Mouse (Mus musculus) hindbrain, embryonic 12.5 days (tissue): ENCODE results near the gene Sel1l3. TPM values are rescaled to one million over a fixed set of nuclear protein-coding genes. Genes with fewer than 3 reads are reported as not detected.

ENCODE experiments used
- ATAC-seq: fragments of 200-750 bp; cut with Nextera tagmentation; 2 replicates; pipeline ENCODE4 v1.8.0; 2017; ENCODE audit warnings: moderate TSS enrichment; ENCODE audit not compliant: low FRiP score
- H3K27ac ChIP-seq: fragments of 300-500 bp; sonication (generic); 2 replicates; pipeline ENCODE4 v1.5.1; 2016; ENCODE audit warnings: mild to moderate bottlenecking
- H3K27me3 ChIP-seq: fragments of 300-500 bp; sonication (generic); 2 replicates; pipeline ENCODE4 v1.6.1; 2016; ENCODE audit warnings: mild to moderate bottlenecking
- H3K36me3 ChIP-seq: fragments of 300-500 bp; sonication (generic); 2 replicates; pipeline ENCODE4 v1.6.1; 2016; ENCODE audit warnings: mild to moderate bottlenecking
- H3K4me1 ChIP-seq: fragments of 300-500 bp; sonication (generic); 2 replicates; pipeline ENCODE4 v1.6.1; 2016
- H3K4me2 ChIP-seq: fragments of 300-500 bp; sonication (generic); replicated peaks from 2 replicates; pipeline ENCODE4 v1.6.1; 2016; ENCODE audit warnings: mild to moderate bottlenecking
- H3K4me3 ChIP-seq: fragments of 300-500 bp; sonication (generic); 2 replicates; pipeline ENCODE4 v1.5.1; 2016; ENCODE audit warnings: mild to moderate bottlenecking
- H3K9ac ChIP-seq: fragments of 300-500 bp; sonication (generic); 2 replicates; pipeline ENCODE4 v1.6.1; 2016; ENCODE audit warnings: mild to moderate bottlenecking, moderate library complexity
- H3K9me3 ChIP-seq: fragments of 300-500 bp; sonication (generic); replicated peaks from 2 replicates; pipeline ENCODE4 v1.6.1; 2016; ENCODE audit warnings: mild to moderate bottlenecking
- WGBS: fragments of 180-500 bp; shearing (Covaris S2); methylation state at CpG from one replicate; pipeline ENCODE4 v1.1.7; 2016; 5-methylcytosine and 5-hydroxymethylcytosine counted together
- polyA plus RNA-seq: library from polyadenylated mRNA; unstranded; fragments of >200 nt; fragmentation: Nextera tagmentation; extraction: Ambion mirVana; gene quantifications from 2 replicates; pipeline ENCODE4 v1.2.1, GENCODE M21; 2016

The Sel1l3 gene
- polyA plus RNA-seq, 1 experiment from 2014 or later, result 5.1 TPM

DNA sequence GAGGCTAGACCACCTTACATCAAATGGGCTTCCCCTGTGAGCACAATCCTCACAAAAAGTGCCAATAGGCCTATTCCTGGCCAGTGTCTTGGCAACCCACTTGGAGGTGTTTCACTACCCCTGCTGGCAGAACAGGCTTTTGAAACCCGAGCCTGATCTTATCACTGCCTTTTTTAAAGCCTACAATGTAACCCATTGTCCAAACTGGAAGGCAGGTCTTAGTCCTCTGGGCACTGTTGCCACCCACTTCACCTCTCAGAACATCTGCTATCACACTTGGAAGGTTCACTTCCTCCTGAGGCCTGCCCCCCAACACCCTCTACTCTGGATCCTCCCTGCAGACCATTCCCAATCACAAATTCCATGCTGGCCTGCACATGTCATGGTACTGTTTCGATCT, 27.4 kb upstream of the Sel1l3 start:
- Histone ChIP-seq H3K4me2 (no peak overlapping the region), H3K27ac (no peak overlapping the region), H3K9me3 (no peaks in the 10 kb centered on the region), H3K4me1 (peaks cover 8% of the 10 kb centered on the region; the same call in 1 of the 2 replicates), H3K36me3 (no peaks in the 10 kb centered on the region), H3K27me3 (peaks cover 4% of the 10 kb centered on the region; the same call in 1 of the 2 replicates), H3K9ac (no peak overlapping the region), H3K4me3 (no peak overlapping the region)
- 43% methylated on average over 2 of the region's 2 CpGs for whole genome bisulfite sequencing
- ATAC-seq, result peak; percentile 23; the same call in 1 of the 2 replicates

DNA sequence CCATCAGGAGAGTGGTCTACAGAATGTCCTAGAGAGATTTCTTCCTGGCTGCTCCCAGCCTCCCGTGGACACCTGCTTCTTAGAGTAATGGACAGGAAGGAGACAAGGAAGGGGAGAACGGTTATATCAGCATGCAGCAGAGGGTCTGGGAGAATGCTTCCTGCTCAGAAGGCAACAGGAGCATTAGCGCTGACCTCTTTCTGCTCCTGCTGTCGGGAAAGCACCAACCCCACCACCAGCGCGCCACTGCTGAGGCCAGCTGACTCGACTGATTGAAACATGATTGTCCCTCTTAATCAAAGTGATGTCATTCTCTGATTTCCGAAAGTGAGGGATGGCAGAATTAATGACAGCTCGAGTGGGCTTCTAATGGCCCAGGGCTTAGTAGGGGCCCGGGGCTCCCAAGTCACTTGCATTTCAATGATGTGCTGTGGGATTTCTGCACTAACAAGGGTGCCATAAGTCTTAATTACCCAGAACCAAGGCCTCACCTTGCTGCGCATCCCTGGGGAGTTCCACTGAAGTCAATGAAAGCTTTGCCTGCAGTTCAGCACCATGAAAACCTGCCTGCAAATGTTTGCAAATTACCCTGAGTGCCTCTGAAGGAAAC, 26.2 kb upstream of the Sel1l3 start:
- no peak overlapping the region for H3K4me2 ChIP-seq
- H3K36me3 ChIP-seq, result no peaks in the 10 kb centered on the region
- H3K9ac ChIP-seq, result no peak overlapping the region
- 47% methylated on average over 11 of the region's 11 CpGs for WGBS
- peaks cover 8% of the 10 kb centered on the region; the same call in 1 of the 2 replicates for H3K4me1 ChIP-seq
- H3K27ac ChIP-seq, result no peak overlapping the region
- H3K9me3 ChIP-seq, result no peaks in the 10 kb centered on the region
- 0 out of 2 replicates have a peak, but pooled peaks have one; percentile 42 for ATAC-seq
- H3K4me3 ChIP-seq, result no peak overlapping the region
- 0 out of 2 replicates have a peak, but pooled peaks cover 3% of the 10 kb centered on the region for H3K27me3 ChIP-seq

DNA sequence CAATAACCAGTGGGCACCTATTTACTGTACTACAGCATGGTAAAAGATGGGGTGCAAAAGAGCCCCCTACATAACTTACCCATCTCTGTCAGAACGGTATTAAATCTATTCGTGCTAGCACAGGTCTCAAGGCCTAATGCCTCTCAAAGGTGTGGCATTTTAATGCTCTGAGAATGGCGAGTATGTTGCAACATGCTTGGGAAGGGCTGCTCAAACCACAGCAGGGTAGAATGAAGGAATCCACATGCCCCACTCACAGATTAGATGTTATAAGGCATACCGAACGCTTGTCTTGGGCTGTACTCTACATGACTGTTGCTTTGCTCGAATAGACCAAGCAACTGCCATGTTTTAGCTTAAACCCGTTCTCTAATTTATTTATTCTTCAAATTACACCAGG, 25.5 kb upstream of the Sel1l3 start:
- no peaks in the 10 kb centered on the region for H3K36me3 ChIP-seq
- no peak overlapping the region for H3K4me2 ChIP-seq
- no peak overlapping the region for H3K27ac ChIP-seq
- 0 out of 2 replicates have a peak, but pooled peaks cover 3% of the 10 kb centered on the region for H3K27me3 ChIP-seq
- no peak for ATAC-seq
- peaks cover 8% of the 10 kb centered on the region; the same call in 1 of the 2 replicates for H3K4me1 ChIP-seq
- 92% methylated on average over 7 of the region's 7 CpGs for WGBS
- no peak overlapping the region for H3K9ac ChIP-seq
- no peaks in the 10 kb centered on the region for H3K9me3 ChIP-seq
- H3K4me3 ChIP-seq, result no peak overlapping the region

DNA sequence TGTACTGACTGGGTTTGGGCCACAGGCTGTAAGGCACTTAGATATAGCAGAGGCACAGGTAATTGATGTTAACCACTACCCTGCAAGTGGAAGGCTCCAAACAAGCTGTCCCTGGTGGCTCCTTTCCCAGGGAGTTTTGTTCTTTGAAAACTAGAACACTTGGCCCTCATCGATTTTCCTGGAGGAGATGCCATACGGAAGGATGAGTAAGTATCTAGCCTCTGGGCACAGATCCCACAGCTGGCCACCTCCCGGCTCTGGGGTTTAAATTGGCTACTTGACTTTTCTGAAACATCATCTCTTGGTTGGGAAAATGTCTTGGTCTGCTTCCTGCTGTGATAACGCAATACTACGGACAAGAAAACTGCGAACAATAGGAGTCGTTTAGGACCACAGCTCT, 25.0 kb upstream of the Sel1l3 start:
- Histone ChIP-seq H3K4me1 (peaks cover 8% of the 10 kb centered on the region; the same call in 1 of the 2 replicates), H3K9me3 (no peaks in the 10 kb centered on the region), H3K27ac (no peak overlapping the region), H3K27me3 (no peaks in the 10 kb centered on the region), H3K9ac (no peak overlapping the region), H3K4me3 (no peak overlapping the region), H3K36me3 (no peaks in the 10 kb centered on the region), H3K4me2 (no peak overlapping the region)
- no peak for ATAC-seq
- 72% methylated on average over 7 of the region's 7 CpGs for WGBS

DNA sequence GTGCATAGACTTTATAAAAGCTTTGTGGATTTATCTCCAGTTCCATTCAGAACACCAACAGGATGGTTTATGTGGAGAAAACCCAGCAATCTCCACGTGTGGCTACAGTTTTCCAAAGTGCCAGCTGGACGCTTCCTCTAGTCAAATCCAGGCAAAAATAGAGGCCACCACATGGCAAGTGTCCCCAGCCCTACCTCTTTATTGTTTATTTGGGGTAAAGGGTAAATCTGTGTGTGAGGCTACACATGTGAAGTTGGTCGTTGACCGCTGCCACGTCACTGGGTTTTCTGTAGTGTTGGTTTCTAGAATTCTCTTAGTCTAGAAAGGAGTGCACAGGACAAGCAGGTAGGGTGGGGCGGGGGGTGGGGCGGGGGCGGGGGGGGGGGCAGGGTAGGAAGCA, 23.0 kb upstream of the Sel1l3 start:
- Histone ChIP-seq H3K27me3 (no peaks in the 10 kb centered on the region), H3K4me1 (peaks cover 8% of the 10 kb centered on the region; the same call in 1 of the 2 replicates), H3K27ac (no peak overlapping the region), H3K4me3 (no peak overlapping the region), H3K9ac (no peak overlapping the region), H3K36me3 (no peaks in the 10 kb centered on the region), H3K9me3 (no peaks in the 10 kb centered on the region), H3K4me2 (no peak overlapping the region)
- 82% methylated on average over 7 of the region's 8 CpGs for WGBS
- ATAC-seq, result no peak

DNA sequence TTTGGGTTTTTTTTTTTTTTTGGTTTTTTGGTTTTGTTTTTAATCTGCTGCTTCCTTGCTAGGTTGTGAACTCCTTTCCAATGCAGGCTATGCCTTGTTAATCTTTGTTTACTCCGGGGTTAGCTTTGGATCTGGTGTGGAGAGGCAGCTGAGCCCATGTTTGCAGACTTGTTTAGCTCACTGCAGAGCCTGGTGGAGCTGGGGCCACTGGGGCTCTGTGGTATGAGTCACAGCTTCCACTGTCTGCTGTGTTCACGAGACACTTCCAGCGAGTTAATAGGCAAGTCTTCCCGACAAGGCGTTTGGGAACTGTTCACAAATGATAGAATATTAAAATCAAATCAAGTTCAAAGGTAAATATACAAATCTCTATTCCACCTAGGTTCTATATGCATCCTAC, 22.4 kb upstream of the Sel1l3 start:
- no peak overlapping the region for H3K4me2 ChIP-seq
- peaks cover 8% of the 10 kb centered on the region; the same call in 1 of the 2 replicates for H3K4me1 ChIP-seq
- WGBS, result 55% methylated on average over 5 of the region's 5 CpGs
- H3K9ac ChIP-seq, result no peak overlapping the region
- no peak for ATAC-seq
- H3K9me3 ChIP-seq, result no peaks in the 10 kb centered on the region
- no peak overlapping the region for H3K4me3 ChIP-seq
- H3K36me3 ChIP-seq, result no peaks in the 10 kb centered on the region
- H3K27me3 ChIP-seq, result no peaks in the 10 kb centered on the region
- no peak overlapping the region for H3K27ac ChIP-seq

DNA sequence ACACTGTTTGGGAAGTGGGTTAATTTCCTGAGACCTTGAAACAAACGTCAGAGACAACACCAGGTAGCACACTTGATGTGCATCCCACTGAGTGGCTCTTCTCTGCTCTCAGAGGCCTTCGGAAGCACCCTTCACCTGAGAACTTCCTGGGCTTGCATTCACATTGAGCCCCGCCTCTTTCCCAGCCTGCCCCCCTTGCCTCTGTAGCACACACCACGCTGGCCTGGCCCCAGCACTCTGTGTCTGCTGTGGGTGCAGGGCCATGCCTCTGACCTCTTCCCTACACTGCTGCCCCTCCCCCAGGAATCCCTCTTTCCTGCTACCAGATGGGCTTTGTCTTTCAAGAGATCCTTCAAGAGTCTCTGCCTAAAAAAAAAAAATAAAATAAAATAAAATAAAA, 21.8 kb upstream of the Sel1l3 start:
- Histone ChIP-seq H3K9me3 (no peaks in the 10 kb centered on the region), H3K4me1 (peaks cover 8% of the 10 kb centered on the region; the same call in 1 of the 2 replicates), H3K27ac (no peak overlapping the region), H3K27me3 (no peaks in the 10 kb centered on the region), H3K36me3 (no peaks in the 10 kb centered on the region), H3K4me3 (no peak overlapping the region), H3K9ac (no peak overlapping the region), H3K4me2 (no peak overlapping the region)
- ATAC-seq, result no peak
- WGBS, result 13% methylated on average over 4 of the region's 4 CpGs

DNA sequence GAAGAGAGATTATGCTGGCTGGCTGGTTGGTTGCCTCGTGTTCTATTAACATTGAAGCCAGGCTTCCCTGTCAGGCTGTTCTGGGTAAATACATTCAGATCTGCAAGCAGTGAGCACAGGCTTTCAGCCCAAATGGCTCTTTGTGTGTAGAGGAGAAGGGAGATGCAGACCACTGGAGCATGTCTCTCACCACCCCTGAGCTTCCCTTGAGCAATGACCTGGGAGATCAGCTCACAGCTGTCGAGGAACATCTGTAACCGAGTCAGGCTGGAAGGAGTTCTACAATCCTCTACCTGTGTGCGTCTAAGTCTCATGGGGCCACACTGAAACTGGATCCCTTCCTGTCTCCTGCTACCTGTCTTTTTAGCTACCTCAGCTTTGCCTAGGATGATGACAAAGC, 16.8 kb upstream of the Sel1l3 start:
- Histone ChIP-seq H3K4me1 (no peaks in the 10 kb centered on the region), H3K9me3 (no peaks in the 10 kb centered on the region), H3K4me2 (no peak overlapping the region), H3K36me3 (no peaks in the 10 kb centered on the region), H3K4me3 (no peak overlapping the region), H3K9ac (no peak overlapping the region), H3K27me3 (no peaks in the 10 kb centered on the region; the same call in 1 of the 2 replicates), H3K27ac (no peak overlapping the region)
- no peak for ATAC-seq
- WGBS, result 49% methylated on average over 4 of the region's 4 CpGs

DNA sequence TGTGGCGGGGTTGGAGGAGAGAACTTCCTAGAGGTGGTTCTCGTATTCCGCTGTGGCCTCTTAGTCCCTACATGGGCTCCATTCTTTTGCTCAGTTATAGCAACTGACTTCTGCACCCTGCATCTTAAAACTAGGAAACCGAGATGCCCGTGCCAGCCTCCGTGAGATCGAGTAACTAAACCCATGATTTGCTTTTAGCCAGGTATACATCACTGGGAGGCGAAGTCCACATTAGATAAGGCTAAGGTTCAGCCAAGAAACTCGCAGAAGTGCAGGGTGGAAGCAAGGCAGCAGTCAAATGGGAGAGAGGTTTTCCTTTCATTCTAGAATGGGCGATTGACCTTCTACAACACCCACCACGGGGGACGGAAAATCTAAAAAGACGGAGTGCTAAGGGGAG, 11.7 kb upstream of the Sel1l3 start:
- no peak for ATAC-seq
- H3K27me3 ChIP-seq, result no peaks in the 10 kb centered on the region; the same call in 1 of the 2 replicates
- no peaks in the 10 kb centered on the region for H3K9me3 ChIP-seq
- H3K4me3 ChIP-seq, result no peak overlapping the region
- no peaks in the 10 kb centered on the region for H3K4me1 ChIP-seq
- H3K4me2 ChIP-seq, result no peak overlapping the region
- H3K27ac ChIP-seq, result no peak overlapping the region
- H3K9ac ChIP-seq, result no peak overlapping the region
- 92% methylated on average over 13 of the region's 13 CpGs for WGBS
- H3K36me3 ChIP-seq, result no peaks in the 10 kb centered on the region

DNA sequence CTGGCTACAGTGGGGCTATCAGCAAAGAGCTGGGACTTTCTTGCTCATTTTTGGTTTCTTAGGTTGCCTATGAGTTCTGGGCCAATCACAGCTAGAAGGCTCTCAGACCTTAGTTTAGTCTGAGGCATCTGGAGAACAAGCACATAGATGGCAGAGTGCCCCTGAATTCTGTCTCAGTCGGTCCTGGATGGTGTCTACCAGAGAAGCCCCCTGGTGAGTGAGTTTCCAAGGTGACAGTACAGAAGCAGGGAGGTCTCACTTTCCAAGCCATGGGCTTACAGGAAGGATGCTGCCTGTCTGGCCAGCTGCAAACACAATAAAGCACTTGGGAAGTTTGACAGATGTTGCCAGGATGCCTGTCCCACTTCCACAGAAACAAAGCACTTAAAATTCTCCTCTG, 1.1 kb upstream of the Sel1l3 start:
- no peak overlapping the region for H3K4me3 ChIP-seq
- H3K9ac ChIP-seq, result no peak overlapping the region
- peak overlapping the region; percentile 98; the same call in 1 of the 2 replicates for H3K4me2 ChIP-seq
- WGBS, result 0% methylated on average over 1 of the region's 1 CpGs
- 0 out of 2 replicates have a peak, but pooled peaks cover 3% of the 10 kb centered on the region for H3K9me3 ChIP-seq
- H3K36me3 ChIP-seq, result no peaks in the 10 kb centered on the region
- ATAC-seq, result no peak
- H3K27ac ChIP-seq, result no peak overlapping the region; the same call in 1 of the 2 replicates
- H3K4me1 ChIP-seq, result peaks cover 20% of the 10 kb centered on the region
- peaks cover 26% of the 10 kb centered on the region for H3K27me3 ChIP-seq

DNA sequence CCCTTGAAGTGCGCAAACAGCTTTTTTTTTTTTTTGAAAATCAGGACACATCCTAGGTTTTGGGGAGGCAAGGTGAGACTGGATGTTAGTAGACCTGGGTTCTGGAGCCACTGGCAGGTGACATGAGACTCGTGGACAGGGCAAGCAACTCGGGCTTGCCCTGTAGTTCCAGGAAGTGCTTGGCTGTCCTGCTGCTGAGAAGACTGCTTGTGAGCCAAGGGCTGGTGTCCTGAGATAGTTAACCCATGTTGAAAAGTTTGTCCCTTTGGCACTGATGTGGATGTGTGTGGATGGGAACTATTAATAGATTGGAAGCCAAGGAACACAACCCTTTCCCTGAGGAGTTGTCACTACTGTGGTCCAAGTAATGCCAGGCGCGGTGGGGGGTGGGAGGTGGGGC, 635 bp upstream of the Sel1l3 start:
- no peaks in the 10 kb centered on the region for H3K36me3 ChIP-seq
- H3K27ac ChIP-seq, result peak overlapping the region; percentile 68
- 0 out of 2 replicates have a peak, but pooled peaks cover 3% of the 10 kb centered on the region for H3K9me3 ChIP-seq
- peak overlapping the region; percentile 98 for H3K4me2 ChIP-seq
- H3K27me3 ChIP-seq, result peaks cover 27% of the 10 kb centered on the region
- WGBS, result 11% methylated on average over 5 of the region's 5 CpGs
- peaks cover 20% of the 10 kb centered on the region for H3K4me1 ChIP-seq
- H3K9ac ChIP-seq, result peak overlapping the region; percentile 75
- ATAC-seq, result no peak
- H3K4me3 ChIP-seq, result peak overlapping the region; percentile 70; the same call in 1 of the 2 replicates

DNA sequence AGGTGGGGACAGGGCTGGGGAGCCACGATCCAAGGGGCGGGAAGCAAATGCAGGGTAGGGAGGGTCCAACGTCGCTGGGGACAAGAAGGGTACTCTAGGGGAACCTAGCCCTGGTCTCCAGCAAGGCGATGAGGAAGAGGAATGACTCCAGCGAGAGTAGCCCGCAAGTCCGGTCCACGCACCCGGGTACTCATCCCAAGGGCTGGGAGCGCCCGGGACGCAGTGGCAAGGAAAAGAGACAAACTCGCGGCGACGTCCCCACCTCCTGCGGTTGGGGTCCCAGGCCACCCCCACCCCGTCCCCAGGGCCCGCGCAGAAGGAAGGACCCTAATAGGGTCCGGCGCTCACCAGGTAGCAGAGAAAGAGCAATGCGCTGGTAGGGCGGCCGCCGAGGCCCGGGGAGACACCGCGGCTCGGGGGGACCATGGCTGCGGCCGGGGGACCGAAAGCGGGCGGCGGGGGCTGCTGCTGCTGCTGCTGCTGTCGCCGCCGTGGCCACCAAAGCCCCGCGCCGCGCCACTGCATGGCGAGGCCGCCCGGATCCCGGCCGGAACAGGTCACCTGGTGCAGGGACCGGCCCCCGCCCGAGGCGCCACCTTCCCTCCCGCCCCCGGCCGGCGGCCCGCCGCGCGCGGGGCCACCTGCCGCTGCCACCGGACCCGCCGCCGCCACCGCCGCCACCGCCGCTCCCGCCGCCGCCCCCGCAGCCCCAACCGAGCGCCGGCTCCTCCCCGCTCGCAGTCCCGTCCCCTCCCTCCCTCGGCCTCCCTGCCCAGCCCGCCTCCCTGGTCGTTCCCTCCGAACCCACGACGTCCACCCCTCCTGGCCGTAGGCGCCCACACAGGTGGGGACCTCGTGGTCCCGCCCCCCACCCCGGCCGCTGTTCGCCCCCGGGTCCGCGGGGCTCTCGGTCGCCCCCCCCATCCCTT, 681 bp downstream of the Sel1l3 start:
- Histone ChIP-seq H3K36me3 (no peaks in the 10 kb centered on the region), H3K4me2 (peak overlapping the region; percentile 98), H3K27ac (peak overlapping the region; percentile 68), H3K27me3 (peaks cover 27% of the 10 kb centered on the region), H3K9me3 (0 out of 2 replicates have a peak, but pooled peaks cover 3% of the 10 kb centered on the region), H3K4me1 (peaks cover 20% of the 10 kb centered on the region), H3K9ac (peak overlapping the region; percentile 75), H3K4me3 (peak overlapping the region; percentile 70)
- under 1% methylated on average over 41 of the region's 99 CpGs for WGBS
- ATAC-seq, result peak; percentile 60
